Mouse (Mus musculus): Measurements from ENCODE around the gene Tmem234.

DNA sequence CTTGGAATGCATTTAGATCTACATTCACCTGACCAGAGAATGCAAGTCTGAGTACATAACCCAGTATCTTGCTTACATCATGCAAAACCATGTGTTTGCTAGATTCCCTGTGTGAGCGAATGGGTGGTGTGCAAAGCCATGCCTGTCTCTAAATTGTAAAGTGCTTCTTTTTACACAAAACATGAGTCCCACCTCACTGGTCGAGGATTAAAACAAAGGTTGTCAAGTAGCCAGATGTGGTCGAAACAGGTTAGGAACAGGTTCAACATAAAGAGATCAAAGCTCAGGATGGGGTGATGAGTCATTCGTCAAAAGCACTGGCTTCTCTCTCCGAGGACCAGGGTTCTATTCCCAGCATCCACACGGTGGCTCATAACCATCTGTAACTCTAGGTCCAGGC, 35.3 kb upstream of the Tmem234 start:
- TF ChIP-seq CTCF (IDR thresholded peaks at IDR 0.05; ENCODE audit: low read depth, low read length), result no peak
- no peak for TF ChIP-seq POLR2A (IDR thresholded peaks at IDR 0.05; ENCODE audit: insufficient read depth, low read length)
